Mouse (Mus musculus) MEL-GATA-1-ER (cell line): ENCODE data around the gene Fcho1.

Experiments used
- DNase-seq: peaks from one replicate; pipeline ENCODE4 v3.0.0-alpha.2; 2012; ENCODE audit warnings: low read depth; ENCODE audit errors: extremely low read depth

The Fcho1 gene

GRCm38 (mm10) chr8:71684701-71685100 is 40.8 kb downstream of the Fcho1 start:
- DNase-seq: no peak

DNA sequence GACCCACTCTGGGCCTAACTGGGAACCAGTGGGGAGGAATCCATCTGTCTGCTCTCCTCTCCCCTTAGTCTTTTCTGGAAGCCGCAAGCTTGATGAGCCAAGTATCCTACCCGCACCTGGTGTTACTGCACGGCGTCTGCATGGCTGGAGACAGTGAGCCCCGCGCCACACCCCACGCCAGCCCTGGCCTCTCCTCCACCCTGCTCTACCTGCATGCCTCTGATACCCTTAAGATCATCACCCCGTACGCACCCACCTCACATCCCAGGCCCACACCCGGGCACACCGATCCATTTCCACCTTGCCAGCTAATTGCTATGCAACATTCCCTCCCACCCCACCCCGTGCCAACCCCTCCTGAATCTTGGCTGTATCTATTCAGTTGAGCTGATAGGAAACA is 42.7 kb downstream of the Fcho1 start:
- no peak for DNase-seq

DNA sequence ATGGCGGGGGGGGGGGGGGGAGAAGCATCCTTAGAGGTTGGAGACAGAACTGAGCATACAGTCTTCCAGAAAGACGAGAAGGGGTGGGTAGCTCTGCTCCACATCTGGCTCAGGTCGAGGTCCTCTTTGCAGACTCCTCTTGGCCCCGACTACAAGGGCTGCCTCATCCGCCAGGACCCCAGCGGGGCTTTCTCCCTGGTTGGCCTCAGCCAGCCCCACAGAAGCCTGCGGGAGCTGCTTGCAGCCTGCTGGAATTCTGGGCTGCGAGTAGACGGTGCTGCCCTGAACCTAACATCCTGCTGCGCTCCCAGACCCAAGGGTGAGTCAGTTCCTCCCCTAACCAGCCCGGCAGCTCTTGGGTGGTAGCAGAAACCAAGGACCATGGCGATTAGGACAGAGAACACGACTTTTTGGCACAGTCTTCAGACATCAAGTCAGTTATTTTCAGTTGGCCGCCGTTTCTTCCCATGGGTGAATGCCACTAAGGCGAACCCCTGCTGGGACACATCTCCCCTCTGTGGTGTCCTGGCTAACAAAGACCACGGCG is 44.1 kb downstream of the Fcho1 start:
- DNase-seq: no peak

GRCm38 (mm10) chr8:71680471-71680870 is 45.0 kb downstream of the Fcho1 start:
- DNase-seq: no peak

- DNase-seq: no peak
Observed at GRCm38 (mm10) chr8:71679550-71680168, 45.9 kb downstream of the Fcho1 start.

DNA sequence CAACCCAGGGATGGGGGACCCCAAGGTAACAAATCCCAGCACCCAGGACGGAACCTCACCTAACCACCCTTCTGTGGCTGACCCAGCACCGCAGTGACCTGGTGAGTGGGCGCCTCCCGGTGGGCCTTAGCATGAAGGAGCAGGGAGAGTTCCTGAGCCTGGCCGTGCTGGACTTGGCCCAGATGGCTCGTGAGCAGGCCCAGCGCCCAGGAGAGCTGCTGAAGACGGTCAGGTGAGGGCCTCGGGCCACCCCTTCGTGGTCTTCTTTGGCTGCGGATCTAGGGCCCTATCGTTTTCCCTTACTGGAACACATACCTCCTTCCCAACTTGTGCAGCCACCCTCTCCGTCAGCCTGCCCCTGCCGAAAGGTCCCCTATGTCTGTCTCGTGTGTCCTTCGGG is 46.4 kb downstream of the Fcho1 start:
- no peak for DNase-seq

DNA sequence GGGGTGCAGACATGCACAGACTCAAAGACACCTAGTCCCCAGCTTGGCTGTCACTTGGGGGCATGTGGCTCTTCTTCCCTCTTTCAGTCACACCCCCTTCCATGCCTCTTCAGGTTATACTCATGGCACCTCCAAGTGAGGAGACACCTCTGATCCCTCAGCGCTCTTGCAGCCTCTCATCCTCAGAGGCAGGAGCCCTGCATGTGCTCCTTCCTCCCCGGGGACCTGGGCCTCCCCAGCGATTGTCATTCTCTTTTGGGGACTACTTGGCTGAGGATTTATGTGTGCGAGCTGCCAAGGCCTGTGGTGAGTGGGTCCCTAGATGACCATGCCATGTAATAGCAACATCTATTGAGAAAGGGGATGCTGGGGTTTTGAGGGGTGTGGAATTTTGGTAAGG is 47.3 kb downstream of the Fcho1 start:
- no peak for DNase-seq

GRCm38 (mm10) chr8:71677555-71677954 is 48.0 kb downstream of the Fcho1 start:
- no peak for DNase-seq

DNA sequence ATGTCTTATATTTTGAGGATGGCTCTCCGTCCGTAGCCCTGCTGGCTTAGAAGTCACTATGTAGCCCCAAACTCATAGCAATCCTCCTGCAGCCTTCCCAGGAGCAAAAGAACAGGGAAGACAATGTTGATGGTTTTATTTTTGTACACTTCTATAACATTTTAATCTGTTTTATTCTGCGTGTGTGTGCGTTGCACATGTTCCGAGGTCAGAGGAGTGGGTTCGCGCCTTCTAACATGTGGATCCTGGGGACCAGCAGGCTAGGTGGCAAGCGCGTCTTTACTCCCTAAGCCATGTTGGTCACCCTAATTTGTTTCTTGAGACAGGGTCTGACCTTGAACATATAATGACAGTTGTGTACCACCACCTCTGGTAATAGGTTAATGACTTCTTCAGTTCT is 48.7 kb downstream of the Fcho1 start:
- DNase-seq: no peak

GRCm38 (mm10) chr8:71676020-71676741 is 49.3 kb downstream of the Fcho1 start, which contains the start of gene Jak3:
Gene Jak3 (plus strand): TSS chr8:71676296.
- no peak for DNase-seq

GRCm38 (mm10) chr8:71675456-71676019 is 50.0 kb downstream of the Fcho1 start:
- DNase-seq: no peak

DNA sequence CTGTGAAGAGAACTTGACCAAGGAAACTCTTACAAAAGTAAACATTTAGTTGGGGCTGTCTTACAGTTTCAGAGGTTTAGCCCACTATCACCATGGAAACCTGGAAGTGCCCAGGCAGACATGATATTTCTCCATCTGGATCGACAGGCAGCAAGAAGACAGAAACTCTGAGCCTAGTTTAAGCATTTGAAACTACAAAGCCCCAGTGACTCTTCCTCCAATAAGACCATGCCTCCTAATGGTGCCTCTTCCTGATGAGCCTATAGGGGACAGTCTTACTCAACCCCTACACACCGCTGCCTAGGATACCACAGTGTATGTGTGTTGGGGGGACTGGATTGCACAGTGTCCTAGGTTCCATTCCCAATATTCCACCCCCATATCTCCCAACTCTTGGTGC is 51.4 kb downstream of the Fcho1 start:
- no peak for DNase-seq

DNA sequence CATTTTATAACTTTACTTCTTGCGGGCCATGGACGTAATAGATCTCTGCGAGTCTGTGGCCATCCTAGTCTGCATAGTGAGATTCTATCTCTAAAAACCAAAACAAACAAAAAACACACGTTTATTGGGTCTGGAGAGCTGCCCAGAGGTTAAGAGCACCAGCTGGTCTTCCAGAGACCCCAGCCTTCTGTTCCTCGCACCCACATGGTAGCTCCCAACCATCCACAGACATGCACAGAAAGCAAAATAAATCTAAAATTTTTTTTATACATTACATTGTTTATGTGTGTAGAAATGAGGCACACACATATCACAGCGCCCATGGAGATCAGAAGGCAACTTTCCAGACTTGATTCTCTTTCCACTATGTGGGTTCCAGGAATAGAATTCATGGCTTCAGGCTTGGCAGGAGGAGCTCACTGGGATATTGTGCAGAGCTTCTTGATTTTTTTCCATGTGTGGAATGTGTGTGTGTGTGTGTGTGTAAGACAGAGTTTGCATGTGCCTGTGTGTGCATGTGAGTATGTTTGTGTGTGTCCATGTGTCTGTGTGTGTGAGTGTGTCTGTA is 53.3 kb downstream of the Fcho1 start:
- DNase-seq: no peak

DNA sequence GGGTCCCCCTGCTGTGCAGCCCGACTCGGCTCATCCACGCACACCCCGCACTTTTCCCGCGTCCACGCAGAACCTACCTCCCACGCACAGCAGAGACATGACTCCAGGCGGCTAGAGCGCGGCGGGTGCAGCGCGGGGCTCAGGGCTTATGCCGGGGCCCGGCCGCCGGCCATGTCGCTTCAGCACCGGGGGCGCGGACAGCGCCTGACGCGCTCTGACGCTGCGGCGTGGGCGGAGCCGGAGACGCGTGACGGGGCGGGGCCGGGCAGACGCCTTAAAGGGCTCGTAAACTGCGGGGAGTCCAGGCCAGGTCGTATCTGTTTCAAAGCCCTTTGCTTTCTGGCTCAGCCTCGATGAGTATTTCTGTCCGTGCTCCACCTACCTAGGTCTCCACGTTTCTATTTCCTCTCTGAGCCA is 54.0 kb downstream of the Fcho1 start, which contains the start of gene Unc13a:
TSS of gene Unc13a (minus strand) at position 209 of the 417 bp plus-strand sequence.
- DNase-seq: no peak

DNA sequence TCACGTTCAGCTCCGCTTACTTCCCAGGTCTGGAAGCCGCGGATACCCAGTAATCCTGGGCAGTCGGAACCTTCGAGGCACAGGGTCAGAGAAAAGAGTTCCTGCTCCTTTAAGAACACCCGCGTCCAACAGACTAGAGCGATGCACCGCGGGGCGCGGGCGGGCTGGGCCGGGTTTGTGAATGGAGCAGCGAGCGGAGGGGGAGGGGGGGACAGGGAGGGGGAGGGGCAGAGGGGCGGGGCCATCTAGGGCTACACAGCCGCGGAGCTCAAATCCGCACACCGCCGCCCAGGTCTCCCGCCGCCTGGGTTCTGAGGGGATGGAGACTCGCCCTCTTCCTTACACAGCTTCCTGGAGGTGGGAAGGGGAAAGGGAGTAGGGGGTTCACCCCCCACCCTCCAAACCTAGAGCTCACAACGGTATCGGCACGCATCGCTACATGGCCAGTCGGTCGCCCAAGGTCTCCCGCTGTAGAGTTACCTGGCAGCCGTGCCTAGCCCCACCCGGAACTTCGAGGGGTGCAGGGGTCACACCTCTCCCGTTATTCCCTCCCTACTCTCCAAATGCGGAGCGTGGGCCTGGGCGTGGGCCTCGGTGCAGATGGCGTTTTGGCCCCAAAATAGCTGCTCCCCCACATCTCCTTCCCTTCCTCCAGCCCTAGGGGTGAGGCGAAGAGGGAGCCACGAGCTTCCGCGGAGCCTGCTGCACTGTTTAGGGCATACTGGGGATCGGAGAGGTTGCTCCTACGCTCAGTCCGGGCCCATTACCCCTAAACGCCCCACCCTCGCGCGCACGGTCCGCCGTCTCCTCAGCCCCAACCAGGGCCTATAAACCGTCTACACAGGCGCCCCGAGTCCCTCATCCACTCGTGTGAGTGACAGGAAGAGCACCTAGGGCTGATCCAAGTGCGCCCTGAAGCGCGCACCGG is 54.6 kb downstream of the Fcho1 start:
- no peak for DNase-seq

GRCm38 (mm10) chr8:71670198-71670597 is 55.3 kb downstream of the Fcho1 start:
- no peak for DNase-seq

- DNase-seq: peak; percentile 59
Observed at GRCm38 (mm10) chr8:71668220-71668975, 57.1 kb downstream of the Fcho1 start.

DNA sequence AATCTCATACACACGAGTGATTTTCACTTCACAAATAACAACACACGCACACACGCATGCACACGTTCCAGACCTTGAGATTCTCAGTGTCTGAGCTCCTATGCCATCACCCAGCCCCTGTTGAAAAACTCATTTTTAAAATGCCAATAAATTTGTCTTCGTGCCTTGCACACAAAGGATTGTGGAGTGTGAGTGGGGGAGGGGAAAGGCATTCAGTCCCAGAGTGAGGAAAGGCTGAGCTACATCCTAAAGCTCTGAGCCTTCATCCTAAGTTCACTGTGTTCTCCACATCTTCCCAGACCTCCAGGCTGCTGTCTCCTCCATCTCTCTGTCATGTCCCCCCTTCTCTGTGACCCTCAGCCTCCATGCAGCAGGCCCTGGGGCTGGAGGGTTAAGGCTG is 58.3 kb downstream of the Fcho1 start:
- no peak for DNase-seq

GRCm38 (mm10) chr8:71666855-71667254 is 58.7 kb downstream of the Fcho1 start:
- no peak for DNase-seq
